Mouse (Mus musculus) R1 (cell line): Measurements from ENCODE around the gene Pdia6.

Source experiments
- DNase-seq: peaks from one replicate; pipeline ENCODE4 v3.0.0-alpha.2; 2018; ENCODE audit warnings: low read depth, low spot score

The Pdia6 gene

DNA sequence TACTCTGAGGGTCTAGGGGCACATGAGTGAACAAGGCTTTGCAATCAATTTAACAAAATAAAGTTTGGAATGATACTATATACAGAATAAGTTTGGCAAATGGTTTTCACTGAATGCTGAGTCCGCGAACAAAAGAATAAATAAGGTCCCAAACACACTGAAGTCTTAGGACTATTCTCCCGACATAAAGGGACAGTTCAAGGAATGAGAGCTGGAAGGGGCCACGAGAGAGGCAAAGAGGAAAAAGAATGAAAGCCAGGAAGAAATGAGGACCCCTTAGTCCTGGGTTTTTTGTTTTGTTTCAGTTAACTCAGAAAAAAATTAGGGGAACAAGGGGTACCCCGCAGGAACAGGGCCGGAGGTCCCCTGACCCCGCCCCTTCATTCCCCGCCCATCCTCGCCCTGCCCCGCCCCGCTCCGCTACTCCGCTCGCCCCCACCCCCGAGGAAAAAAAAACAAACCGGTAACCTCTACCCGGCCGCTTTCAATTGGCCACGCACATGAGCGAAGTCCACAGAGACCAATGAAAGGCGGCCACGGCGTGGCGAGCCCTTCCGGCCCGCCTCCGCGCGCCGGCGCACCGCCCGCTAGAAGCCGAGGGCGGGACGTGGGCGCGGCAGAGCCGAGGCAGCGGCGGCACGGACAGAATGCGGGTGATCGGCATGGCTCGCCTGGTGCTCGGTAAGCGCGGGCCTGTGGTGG, at the start of gene Pdia6:
TSS of gene Pdia6 (plus strand) at position 575 of the 702 bp plus-strand sequence.
- DNase-seq: peak; percentile 95

DNA sequence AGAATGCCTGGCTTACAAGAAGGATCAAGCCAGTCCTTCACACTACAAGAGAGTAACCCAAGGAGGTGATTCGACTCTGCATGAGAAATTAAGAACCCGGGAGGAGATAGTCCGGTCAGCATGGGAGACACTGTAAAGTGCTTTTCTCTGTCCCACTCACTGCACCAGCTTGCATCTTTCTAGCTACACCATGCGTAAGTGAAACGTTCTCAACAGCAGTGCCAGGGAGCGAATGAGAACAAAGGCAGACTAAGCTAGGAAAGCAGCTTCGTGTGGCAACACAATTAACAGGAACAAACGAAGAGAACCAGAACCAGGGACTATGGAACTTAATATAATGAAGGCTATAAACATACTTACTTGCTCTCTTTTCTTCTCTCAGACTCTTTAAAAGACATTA, 48.0 kb upstream of the Pdia6 start:
- no peak for DNase-seq

DNA sequence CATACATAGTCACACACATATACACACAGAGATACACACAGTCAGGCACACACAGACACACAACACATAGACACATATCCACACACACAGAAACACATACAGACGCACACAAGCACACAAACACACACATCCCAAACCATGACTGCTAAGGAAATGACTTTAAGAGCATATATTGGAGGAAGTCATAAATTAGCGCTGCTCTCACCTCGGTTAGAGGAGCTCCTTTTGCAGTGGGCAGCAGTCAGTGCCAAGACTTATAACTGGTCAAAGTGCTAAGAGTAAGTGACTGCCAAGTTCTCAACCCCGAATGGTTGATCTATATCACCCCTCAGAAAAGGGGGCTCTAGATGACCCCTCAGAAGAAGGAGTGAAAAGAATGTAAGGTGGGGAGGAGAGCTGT, 47.2 kb upstream of the Pdia6 start:
- DNase-seq: no peak

DNA sequence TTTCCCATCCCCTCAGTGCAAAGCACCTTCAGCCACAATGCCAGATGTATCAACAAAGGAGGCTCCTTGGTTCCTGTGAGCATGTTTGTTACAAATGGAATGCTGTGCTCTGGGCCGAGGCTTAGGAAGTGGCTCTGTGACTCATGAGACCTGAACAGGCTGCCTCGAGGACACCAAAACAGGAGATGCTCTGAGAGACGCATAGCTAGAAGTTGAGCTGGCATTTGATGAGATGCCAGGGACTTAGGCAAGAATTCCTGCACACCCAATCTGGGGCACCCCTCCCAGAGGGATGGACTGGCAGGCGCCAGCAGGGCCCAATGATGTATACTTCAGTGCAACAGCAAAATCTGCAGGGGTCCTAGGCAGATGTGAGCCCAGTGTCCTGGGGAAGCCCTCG, 45.7 kb upstream of the Pdia6 start:
- DNase-seq: no peak

- DNase-seq: peak; percentile 43
These were observed 44.4 kb upstream of the Pdia6 start for GRCm38 (mm10) chr12:17221891-17222428.

DNA sequence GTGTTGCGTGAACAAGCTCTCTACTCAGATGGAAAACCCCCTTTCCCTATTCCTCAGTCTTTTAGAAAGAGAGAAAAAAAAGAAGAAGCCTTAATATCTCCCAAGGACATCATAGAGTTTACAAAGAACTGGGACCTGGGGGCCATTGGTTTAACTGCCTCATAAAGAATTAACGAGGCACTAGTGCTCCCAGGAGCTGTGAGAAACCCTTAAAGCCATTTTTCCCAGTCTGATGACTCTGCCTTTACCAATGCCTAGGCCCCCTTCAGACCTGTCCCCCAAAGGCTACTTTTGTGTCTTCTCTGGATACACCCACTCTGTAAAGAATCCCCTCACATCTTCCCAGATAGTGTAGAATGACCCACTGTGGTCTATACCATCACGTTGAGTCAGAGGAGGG, 43.3 kb upstream of the Pdia6 start:
- no peak for DNase-seq

- no peak for DNase-seq
These were observed 41.3 kb upstream of the Pdia6 start for GRCm38 (mm10) chr12:17225012-17225411.

DNA sequence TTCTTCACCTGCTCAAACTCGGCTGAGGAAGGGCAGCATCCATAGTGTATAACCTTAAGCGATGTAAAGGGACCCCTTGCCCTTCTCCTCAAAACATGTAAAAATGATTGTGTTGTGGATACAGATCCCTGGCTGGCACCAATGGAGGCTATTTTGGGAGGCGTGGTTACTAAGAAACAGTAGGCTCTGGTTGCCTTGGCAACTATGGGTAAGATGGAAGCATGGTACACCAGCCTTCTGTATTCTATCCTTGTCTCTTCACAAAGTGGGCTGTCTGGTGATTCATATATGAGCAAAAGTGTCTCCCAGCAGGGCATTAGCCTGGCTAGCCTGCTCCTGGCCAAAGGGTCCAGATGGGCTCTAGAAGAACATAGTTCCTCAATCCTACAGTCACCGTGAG, 38.4 kb upstream of the Pdia6 start:
- peak; percentile 16 for DNase-seq

GRCm38 (mm10) chr12:17230581-17230980, 35.8 kb upstream of the Pdia6 start:
- DNase-seq: no peak

- no peak for DNase-seq
These were observed 34.8 kb upstream of the Pdia6 start for GRCm38 (mm10) chr12:17231513-17231912.

GRCm38 (mm10) chr12:17235535-17236313, 30.6 kb upstream of the Pdia6 start:
- DNase-seq: no peak

GRCm38 (mm10) chr12:17238588-17239427, 27.5 kb upstream of the Pdia6 start:
- DNase-seq: no peak

GRCm38 (mm10) chr12:17239428-17239688, 27.0 kb upstream of the Pdia6 start:
- DNase-seq: no peak

- DNase-seq: no peak
These were observed 25.3 kb upstream of the Pdia6 start for GRCm38 (mm10) chr12:17241016-17241415.

GRCm38 (mm10) chr12:17241614-17242013, 24.7 kb upstream of the Pdia6 start:
- DNase-seq: no peak

- no peak for DNase-seq
These were observed 24.3 kb upstream of the Pdia6 start for GRCm38 (mm10) chr12:17242041-17242440.

DNA sequence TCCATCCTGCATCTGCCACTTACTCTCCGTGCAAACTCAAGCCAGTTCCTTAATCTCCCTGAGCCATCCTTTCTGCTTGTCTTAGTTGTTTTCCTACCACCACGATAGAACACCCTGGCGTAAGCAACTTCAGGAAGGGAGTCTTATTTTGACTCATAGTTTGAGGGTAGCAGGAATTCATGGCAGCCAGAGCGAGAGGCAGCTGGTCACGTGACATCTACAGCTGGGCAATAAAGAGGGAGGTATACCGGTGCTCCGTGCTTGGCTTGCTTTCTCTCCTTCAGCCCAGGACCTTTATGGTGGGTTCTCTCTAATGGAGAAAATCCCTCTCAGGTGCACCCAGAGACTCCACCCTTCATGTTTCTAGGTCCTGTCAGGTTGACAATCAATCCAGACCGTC, 15.4 kb upstream of the Pdia6 start:
- DNase-seq: no peak

DNA sequence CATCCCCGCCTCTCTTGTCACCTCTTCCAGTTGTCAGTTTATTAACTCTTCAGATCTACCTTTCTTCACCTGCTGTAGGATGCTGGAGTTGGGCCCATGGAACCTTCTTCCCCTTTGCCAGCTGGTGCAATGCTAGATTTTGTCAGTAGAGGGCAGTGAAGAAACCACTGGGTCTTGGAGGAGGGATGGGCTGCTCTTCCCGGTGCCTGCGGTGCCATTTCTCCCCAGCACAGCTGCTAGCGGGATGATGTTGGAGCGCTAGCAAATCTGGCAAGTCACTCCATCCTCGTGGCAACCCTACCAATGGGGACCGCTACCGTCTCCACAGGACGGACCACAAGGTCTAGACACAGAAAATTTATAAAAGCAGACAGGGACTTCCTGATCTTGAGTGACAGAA, 13.3 kb upstream of the Pdia6 start:
- peak; percentile 87 for DNase-seq

- DNase-seq: peak; percentile 35
These were observed 10.7 kb upstream of the Pdia6 start for GRCm38 (mm10) chr12:17255602-17256001.

DNA sequence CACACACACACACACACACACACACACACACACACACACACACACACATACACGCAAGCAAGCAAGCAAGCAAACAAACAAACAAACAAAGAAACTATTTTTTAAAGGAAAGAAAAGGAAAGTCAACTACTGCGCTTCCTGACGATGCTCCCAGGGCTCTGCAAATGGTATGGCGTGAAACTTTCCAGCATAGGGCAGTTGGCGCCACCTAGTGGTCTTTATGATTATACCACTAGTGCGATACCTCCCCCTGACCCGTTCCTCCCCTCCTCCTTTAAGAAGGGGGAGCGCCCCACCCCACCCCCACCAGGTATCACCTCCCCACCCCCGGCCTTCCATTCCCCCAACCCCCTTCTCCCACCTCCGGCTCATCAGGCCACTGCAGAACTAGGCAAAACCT, 9.4 kb upstream of the Pdia6 start:
- DNase-seq: peak; percentile 68

DNA sequence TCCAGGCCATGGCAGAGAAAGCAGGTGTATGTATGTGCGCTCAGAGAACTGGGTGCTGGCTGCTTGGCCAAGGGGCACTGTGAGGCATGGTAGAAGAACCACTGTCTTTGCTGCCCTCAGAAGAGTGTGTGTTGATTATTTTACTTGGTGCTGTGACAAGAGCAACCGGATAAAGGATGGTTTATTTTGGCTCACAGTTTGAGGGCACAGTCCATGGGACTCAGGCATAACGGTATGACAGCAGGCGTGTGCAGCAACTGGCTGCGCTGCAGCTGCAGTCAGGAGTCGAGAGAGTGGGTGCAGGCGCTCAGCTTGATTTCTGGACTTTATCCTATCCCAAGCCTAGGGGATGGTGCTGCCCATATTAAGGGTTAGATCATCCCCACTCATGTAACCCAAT, 7.9 kb upstream of the Pdia6 start:
- no peak for DNase-seq

DNA sequence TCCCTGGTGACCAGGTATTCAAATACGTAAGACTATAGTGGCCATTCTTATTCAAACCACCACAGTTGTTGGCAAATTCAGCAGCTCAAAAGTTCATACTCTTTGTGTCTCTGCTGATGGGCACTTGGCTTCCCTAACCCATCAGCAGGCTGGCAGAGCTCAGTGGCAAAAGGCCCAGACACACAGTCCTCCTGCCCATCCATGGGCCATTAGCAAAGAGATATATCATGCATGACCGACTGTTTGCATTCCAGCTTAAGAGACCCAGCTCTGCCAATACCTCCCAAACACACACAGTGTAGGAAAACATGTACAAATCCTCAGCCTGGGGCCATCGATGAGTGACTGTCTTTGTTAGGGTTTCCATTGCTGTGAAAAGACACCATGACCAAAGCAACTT, 5.3 kb upstream of the Pdia6 start:
- no peak for DNase-seq
